Mouse (Mus musculus) heart, embryonic 15.5 days (tissue): ENCODE data around the gene Tenm4. TPM values are rescaled to one million over a fixed set of nuclear protein-coding genes. Genes with fewer than 3 reads are reported as not detected.

Experiments used
- ATAC-seq: fragments of 200-750 bp; cut with Nextera tagmentation; replicated peaks from 2 replicates; pipeline ENCODE4 v1.8.0; 2017; ENCODE audit warnings: low read depth, moderate TSS enrichment; ENCODE audit not compliant: insufficient number of reproducible peaks, insufficient read depth, low FRiP score
- H3K27ac ChIP-seq: fragments of 300-500 bp; sonication (generic); 2 replicates; pipeline ENCODE4 v1.5.1; 2015; ENCODE audit warnings: mild to moderate bottlenecking, inconsistent platforms
- H3K27me3 ChIP-seq: fragments of 300-500 bp; sonication (generic); 2 replicates; pipeline ENCODE4 v1.6.1; 2015; ENCODE audit warnings: inconsistent platforms
- H3K36me3 ChIP-seq: fragments of 300-500 bp; sonication (generic); 2 replicates; pipeline ENCODE4 v1.6.1; 2015; ENCODE audit warnings: mild to moderate bottlenecking, inconsistent platforms
- H3K4me1 ChIP-seq: fragments of 300-500 bp; sonication (generic); replicated peaks from 2 replicates; pipeline ENCODE4 v1.6.1; 2015; ENCODE audit warnings: inconsistent platforms
- H3K4me2 ChIP-seq: fragments of 300-500 bp; sonication (generic); 2 replicates; pipeline ENCODE4 v1.6.1; 2015; ENCODE audit warnings: inconsistent platforms, mild to moderate bottlenecking, moderate library complexity
- H3K4me3 ChIP-seq: fragments of 300-500 bp; sonication (generic); 2 replicates; pipeline ENCODE4 v1.5.1; 2015; ENCODE audit warnings: mild to moderate bottlenecking, inconsistent platforms
- H3K9ac ChIP-seq: fragments of 300-500 bp; sonication (generic); 2 replicates; pipeline ENCODE4 v1.6.1; 2015; ENCODE audit warnings: mild to moderate bottlenecking, inconsistent platforms
- H3K9me3 ChIP-seq: fragments of 300-500 bp; sonication (generic); replicated peaks from 2 replicates; pipeline ENCODE4 v1.6.1; 2016; ENCODE audit warnings: inconsistent platforms
- WGBS: fragments of 180-500 bp; shearing (Covaris S2); methylation state at CpG from one replicate; pipeline ENCODE4 v1.1.7; 2015; ENCODE audit warnings: mixed read lengths; 5-methylcytosine and 5-hydroxymethylcytosine counted together
- polyA plus RNA-seq: library from polyadenylated mRNA; unstranded; fragments of >200 nt; fragmentation: Nextera tagmentation; extraction: Ambion mirVana; gene quantifications from 2 replicates; pipeline ENCODE4 v1.2.1, GENCODE M21; 2015

The Tenm4 gene
- polyA plus RNA-seq, 1 experiment from 2014 or later, result 7.9 TPM

GRCm38 (mm10) chr7:96244796-96245195 is 73.8 kb downstream of the Tenm4 start:
- ATAC-seq, result no peak
- H3K9ac ChIP-seq, result no peak overlapping the region
- H3K4me3 ChIP-seq, result no peak overlapping the region
- no peak overlapping the region for H3K27ac ChIP-seq
- H3K9me3 ChIP-seq, result no peaks in the 10 kb centered on the region
- 69% methylated on average over 1 of the region's 1 CpGs for WGBS
- H3K4me2 ChIP-seq, result no peak overlapping the region
- H3K4me1 ChIP-seq, result peaks cover 3% of the 10 kb centered on the region; the same call in 1 of the 2 replicates
- H3K36me3 ChIP-seq, result no peaks in the 10 kb centered on the region
- no peaks in the 10 kb centered on the region for H3K27me3 ChIP-seq

- 79% methylated on average over 6 of the region's 6 CpGs for WGBS
Observed at GRCm38 (mm10) chr7:96259630-96260029, 88.6 kb downstream of the Tenm4 start.

GRCm38 (mm10) chr7:96262182-96262581 is 91.1 kb downstream of the Tenm4 start:
- Histone ChIP-seq H3K4me1 (no peaks in the 10 kb centered on the region), H3K27me3 (no peaks in the 10 kb centered on the region), H3K9ac (no peak overlapping the region), H3K9me3 (no peaks in the 10 kb centered on the region), H3K4me3 (no peak overlapping the region), H3K27ac (no peak overlapping the region), H3K36me3 (no peaks in the 10 kb centered on the region), H3K4me2 (no peak overlapping the region)
- no peak for ATAC-seq

More at GRCm38 (mm10) chr7:96259630-96260029, 88.6 kb downstream of the Tenm4 start:
- no peak overlapping the region for H3K4me3 ChIP-seq
- H3K27me3 ChIP-seq, result no peaks in the 10 kb centered on the region
- H3K4me2 ChIP-seq, result no peak overlapping the region
- H3K9ac ChIP-seq, result no peak overlapping the region
- no peak for ATAC-seq
- no peaks in the 10 kb centered on the region for H3K36me3 ChIP-seq
- no peaks in the 10 kb centered on the region for H3K4me1 ChIP-seq
- H3K27ac ChIP-seq, result no peak overlapping the region
- no peaks in the 10 kb centered on the region for H3K9me3 ChIP-seq

GRCm38 (mm10) chr7:96265941-96266340 is 94.9 kb downstream of the Tenm4 start:
- no peak overlapping the region for H3K27ac ChIP-seq
- H3K27me3 ChIP-seq, result no peaks in the 10 kb centered on the region
- H3K4me3 ChIP-seq, result no peak overlapping the region
- no peaks in the 10 kb centered on the region for H3K9me3 ChIP-seq
- H3K9ac ChIP-seq, result no peak overlapping the region
- H3K4me2 ChIP-seq, result no peak overlapping the region
- H3K36me3 ChIP-seq, result no peaks in the 10 kb centered on the region
- no peaks in the 10 kb centered on the region for H3K4me1 ChIP-seq
- 52% methylated on average over 1 of the region's 1 CpGs for WGBS
- no peak for ATAC-seq

- no peak overlapping the region for H3K4me3 ChIP-seq
- no peaks in the 10 kb centered on the region for H3K36me3 ChIP-seq
- no peak overlapping the region for H3K9ac ChIP-seq
- no peak overlapping the region for H3K4me2 ChIP-seq
- no peaks in the 10 kb centered on the region for H3K9me3 ChIP-seq
- 19% methylated on average over 6 of the region's 6 CpGs for WGBS
- no peaks in the 10 kb centered on the region for H3K27me3 ChIP-seq
- ATAC-seq, result no peak
- no peaks in the 10 kb centered on the region for H3K4me1 ChIP-seq
- H3K27ac ChIP-seq, result no peak overlapping the region
Observed at GRCm38 (mm10) chr7:96267266-96267665, 96.2 kb downstream of the Tenm4 start.

GRCm38 (mm10) chr7:96270684-96271083 is 99.6 kb downstream of the Tenm4 start:
- Histone ChIP-seq H3K36me3 (no peaks in the 10 kb centered on the region), H3K4me1 (no peaks in the 10 kb centered on the region), H3K9ac (no peak overlapping the region), H3K4me2 (no peak overlapping the region), H3K4me3 (no peak overlapping the region), H3K27me3 (no peaks in the 10 kb centered on the region), H3K9me3 (no peaks in the 10 kb centered on the region), H3K27ac (no peak overlapping the region)
- 81% methylated on average over 4 of the region's 4 CpGs for WGBS
- ATAC-seq, result no peak

- no peak overlapping the region for H3K27ac ChIP-seq
- H3K4me2 ChIP-seq, result no peak overlapping the region
- WGBS, result 65% methylated on average over 3 of the region's 3 CpGs
- H3K9me3 ChIP-seq, result no peaks in the 10 kb centered on the region
- ATAC-seq, result no peak
- no peak overlapping the region for H3K4me3 ChIP-seq
- H3K9ac ChIP-seq, result no peak overlapping the region
- no peaks in the 10 kb centered on the region for H3K36me3 ChIP-seq
- no peaks in the 10 kb centered on the region for H3K4me1 ChIP-seq
- H3K27me3 ChIP-seq, result no peaks in the 10 kb centered on the region
Observed at GRCm38 (mm10) chr7:96272068-96272467, 101.0 kb downstream of the Tenm4 start.

GRCm38 (mm10) chr7:96274486-96274885 is 103.4 kb downstream of the Tenm4 start:
- ATAC-seq, result no peak
- no peak overlapping the region for H3K4me3 ChIP-seq

GRCm38 (mm10) chr7:96277550-96277949 is 106.5 kb downstream of the Tenm4 start:
- 72% methylated on average over 10 of the region's 10 CpGs for WGBS

More at GRCm38 (mm10) chr7:96274486-96274885, 103.4 kb downstream of the Tenm4 start:
- Histone ChIP-seq H3K36me3 (no peaks in the 10 kb centered on the region), H3K9me3 (no peaks in the 10 kb centered on the region), H3K4me1 (no peaks in the 10 kb centered on the region), H3K9ac (no peak overlapping the region), H3K4me2 (no peak overlapping the region), H3K27ac (no peak overlapping the region), H3K27me3 (no peaks in the 10 kb centered on the region)
- WGBS, result 84% methylated on average over 2 of the region's 2 CpGs

GRCm38 (mm10) chr7:96278378-96278777 is 107.3 kb downstream of the Tenm4 start:
- Histone ChIP-seq H3K27me3 (no peaks in the 10 kb centered on the region), H3K9me3 (no peaks in the 10 kb centered on the region), H3K9ac (no peak overlapping the region), H3K36me3 (no peaks in the 10 kb centered on the region), H3K4me1 (no peaks in the 10 kb centered on the region), H3K27ac (no peak overlapping the region), H3K4me3 (no peak overlapping the region), H3K4me2 (no peak overlapping the region)
- 87% methylated on average over 11 of the region's 11 CpGs for WGBS
- no peak for ATAC-seq

More at GRCm38 (mm10) chr7:96277550-96277949, 106.5 kb downstream of the Tenm4 start:
- no peaks in the 10 kb centered on the region for H3K9me3 ChIP-seq
- H3K27me3 ChIP-seq, result no peaks in the 10 kb centered on the region
- ATAC-seq, result no peak
- no peaks in the 10 kb centered on the region for H3K36me3 ChIP-seq
- H3K4me3 ChIP-seq, result no peak overlapping the region
- no peak overlapping the region for H3K27ac ChIP-seq
- no peaks in the 10 kb centered on the region for H3K4me1 ChIP-seq
- no peak overlapping the region for H3K4me2 ChIP-seq
- no peak overlapping the region for H3K9ac ChIP-seq

- no peak for ATAC-seq
- no peak overlapping the region for H3K9ac ChIP-seq
- H3K27me3 ChIP-seq, result no peaks in the 10 kb centered on the region
- H3K9me3 ChIP-seq, result no peaks in the 10 kb centered on the region
- 77% methylated on average over 4 of the region's 4 CpGs for WGBS
- no peak overlapping the region for H3K27ac ChIP-seq
- H3K4me1 ChIP-seq, result no peaks in the 10 kb centered on the region
- no peaks in the 10 kb centered on the region for H3K36me3 ChIP-seq
- H3K4me2 ChIP-seq, result no peak overlapping the region
- H3K4me3 ChIP-seq, result no peak overlapping the region
Observed at GRCm38 (mm10) chr7:96280795-96281194, 109.7 kb downstream of the Tenm4 start.

GRCm38 (mm10) chr7:96290576-96290975 is 119.5 kb downstream of the Tenm4 start:
- no peak overlapping the region for H3K9ac ChIP-seq
- 78% methylated on average over 2 of the region's 2 CpGs for WGBS
- H3K36me3 ChIP-seq, result no peaks in the 10 kb centered on the region
- H3K9me3 ChIP-seq, result no peaks in the 10 kb centered on the region
- H3K27me3 ChIP-seq, result no peaks in the 10 kb centered on the region
- no peaks in the 10 kb centered on the region for H3K4me1 ChIP-seq
- H3K4me2 ChIP-seq, result no peak overlapping the region
- no peak for ATAC-seq
- no peak overlapping the region for H3K4me3 ChIP-seq
- no peak overlapping the region for H3K27ac ChIP-seq
